Mouse (Mus musculus): Measurements from ENCODE around the gene Zpr1.

DNA sequence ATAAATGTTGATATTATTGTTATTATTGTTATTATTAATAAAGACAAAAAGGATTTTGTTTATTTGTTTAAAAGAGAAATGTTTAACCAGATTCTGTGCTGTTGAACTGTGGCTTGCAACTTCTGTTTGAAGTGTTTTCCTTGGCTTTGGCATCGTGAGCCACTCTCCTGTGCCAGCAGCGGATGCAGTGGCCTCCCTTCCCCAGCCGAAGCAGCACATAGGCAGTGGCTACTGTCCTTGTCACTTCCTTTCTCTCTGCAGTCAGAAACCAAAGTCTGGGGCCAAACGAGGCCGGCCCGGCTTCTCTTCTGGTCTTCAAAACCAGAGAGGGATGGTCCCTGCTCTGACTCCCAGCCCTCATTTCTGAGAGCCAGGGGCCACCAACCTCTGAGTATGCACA, 49.8 kb upstream of the Zpr1 start:
- no peak for TF ChIP-seq GATA1 (IDR thresholded peaks at IDR 0.05; ENCODE audit: borderline replicate concordance, low read length)
- no peak for TF ChIP-seq FLI1 (IDR thresholded peaks at IDR 0.05; ENCODE audit: low read length)
